Comparison of ENCODE assay signal across 8 mouse cellular contexts in the genomic region with DNA sequence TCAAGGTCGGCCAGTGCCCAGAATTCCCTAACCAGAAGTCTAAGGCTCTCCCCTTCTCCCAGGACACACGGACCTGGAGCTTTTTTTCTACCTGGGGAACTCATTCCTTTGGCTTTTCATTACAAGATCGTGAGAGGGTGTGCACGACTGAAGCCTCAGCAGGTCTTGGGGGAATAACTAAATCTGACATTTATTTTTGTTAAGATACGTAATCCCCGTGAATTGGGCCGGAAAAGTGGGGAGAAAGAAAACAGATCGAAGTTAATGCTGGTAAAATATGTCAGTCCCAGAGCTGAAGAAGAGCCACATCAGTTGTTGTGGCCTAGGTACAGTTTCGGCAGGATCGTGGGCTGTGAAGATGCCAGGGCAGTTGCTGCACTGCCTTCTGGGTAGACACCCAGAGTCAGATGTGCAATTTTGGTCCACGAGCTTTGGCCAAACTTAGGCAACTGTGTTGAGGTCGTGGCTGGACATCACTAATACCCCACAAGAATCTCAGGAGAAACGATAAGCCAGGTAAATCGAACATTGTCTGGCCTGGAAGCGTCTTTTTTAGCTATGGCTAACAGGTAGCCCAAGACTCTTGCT. TPM values are rescaled to one million over a fixed set of nuclear protein-coding genes. Genes with fewer than 3 reads are reported as not detected.
A peak's percentile ranks its signal among the peaks of the same experiment; 100 is the strongest.
DNase-seq lines count a peak whose midpoint lies in the region; ATAC-seq and TF ChIP-seq lines count a peak whose summit lies in the region.

No protein-coding gene starts in this region.

- peak overlapping the region; percentile 62 for H3ac ChIP-seq in myocyte (ENCODE audit: control insufficient read depth, insufficient read length)

- peaks cover 7% of the 10 kb centered on the region for H3K4me1 ChIP-seq in testis, adult 2 months (ENCODE audit: control insufficient read depth, insufficient read depth, low read length)
- H3K4me1 ChIP-seq in hindbrain, postnatal 0 days (ENCODE audit: insufficient read depth, low read length) = peaks cover 11% of the 10 kb centered on the region

- no peak for ATAC-seq in hindbrain, postnatal 0 days

- H3K79me2 ChIP-seq in myocyte (ENCODE audit: control insufficient read depth, insufficient read depth) = no peaks in the 10 kb centered on the region

- WGBS in hindbrain, postnatal 0 days = 30% methylated on average over 15 of the region's 15 CpGs

- H3K27me3 ChIP-seq in testis, adult 2 months (ENCODE audit: control insufficient read depth, insufficient read depth, low read length) = no peaks in the 10 kb centered on the region
- H3K27me3 ChIP-seq in hindbrain, postnatal 0 days (ENCODE audit: insufficient read depth, low read length) = no peaks in the 10 kb centered on the region
- no peaks in the 10 kb centered on the region for H3K27me3 ChIP-seq in myocyte (ENCODE audit: control insufficient read depth, insufficient read depth, insufficient read length)

- peak overlapping the region; percentile 72 for H3K9ac ChIP-seq in hindbrain, postnatal 0 days (replicated peaks; ENCODE audit: low read length)

- H3K36me3 ChIP-seq in testis, adult 2 months (ENCODE audit: control insufficient read depth, insufficient read depth, low read length) = no peaks in the 10 kb centered on the region
- H3K36me3 ChIP-seq in hindbrain, postnatal 0 days (ENCODE audit: insufficient read depth, low read length) = no peaks in the 10 kb centered on the region
- H3K36me3 ChIP-seq in myocyte (ENCODE audit: control insufficient read depth, insufficient read depth) = no peaks in the 10 kb centered on the region

- peak overlapping the region; percentile 64 for H3K4me2 ChIP-seq in hindbrain, postnatal 0 days (ENCODE audit: low read depth, low read length)
- peak overlapping the region; percentile 70 for H3K4me2 ChIP-seq in myocyte (ENCODE audit: low read depth)

- no peak for TF ChIP-seq CTCF in testis, adult 2 months (IDR thresholded peaks at IDR 0.05; ENCODE audit: control insufficient read depth, insufficient read depth, insufficient replicate concordance, low read depth, low read length)
- TF ChIP-seq CTCF in hindbrain, postnatal 0 days (IDR thresholded peaks at IDR 0.05; ENCODE audit: low read depth) = no peak

- H3K27ac ChIP-seq in testis, adult 2 months (ENCODE audit: control insufficient read depth, insufficient read depth, low read depth, low read length) = peak overlapping the region; percentile 94
- peak overlapping the region; percentile 83 for H3K27ac ChIP-seq in hindbrain, postnatal 0 days

- H3K4me3 ChIP-seq in testis, adult 2 months (ENCODE audit: control insufficient read depth, low read depth, low read length) = peak overlapping the region; percentile 93
- H3K4me3 ChIP-seq in hindbrain, postnatal 0 days (ENCODE audit: low read length) = peak overlapping the region; percentile 57
- peak overlapping the region; percentile 36 for H3K4me3 ChIP-seq in myocyte

- H3K9me3 ChIP-seq in hindbrain, postnatal 0 days (ENCODE audit: low read length) = no peaks in the 10 kb centered on the region

- no peak; the same call in 1 of the 2 replicates for TF ChIP-seq POLR2A in testis, adult 2 months (IDR thresholded peaks at IDR 0.05; ENCODE audit: control insufficient read depth, low read depth, low read length)
- no peak for TF ChIP-seq POLR2A in myocyte (IDR thresholded peaks at IDR 0.05; ENCODE audit: insufficient read length, low read depth)

- intact Hi-C loops in left cerebral cortex, postnatal 36 days (cut with DNase I) = loop anchor here (2.0 to 5.0 kb wide), 2 partner anchors 49 to 219 kb away; a partner anchor contains a TSS

- peak; percentile 25 to 47 for DNase-seq in cerebellum, postnatal 14 days
- no peak for DNase-seq in cerebellum, postnatal 4 days (ENCODE audit: low spot score in 2 of 2)
- DNase-seq in testis, postnatal 10 days (ENCODE audit: low spot score) = no peak
- DNase-seq in hindbrain, postnatal 0 days (ENCODE audit: low spot score) = no peak
- no peak for DNase-seq in left cerebral cortex, postnatal 36 days (ENCODE audit: low spot score in 2 of 2)
- DNase-seq in adrenal gland, adult 2 months = no peak

TF ChIP-seq in myocyte, 11 proteins besides CTCF, POLR2A, EP300 and RAD21:
- TF ChIP-seq TCF12 (IDR thresholded peaks at IDR 0.05; ENCODE audit: insufficient read depth, poor library complexity, severe bottlenecking) (no peak), USF1 (IDR thresholded peaks at IDR 0.05; ENCODE audit: low read depth) (no peak), E2F4 (IDR thresholded peaks at IDR 0.05; ENCODE audit: insufficient read depth) (no peak), MYOD1 (IDR thresholded peaks at IDR 0.05; ENCODE audit: control insufficient read depth in 1 of 3, insufficient read length in 2 of 3, low read depth in 2 of 3) (no peak), CEBPB (IDR thresholded peaks at IDR 0.05; ENCODE audit: insufficient read depth, poor library complexity, severe bottlenecking) (no peak), TCF3 (IDR thresholded peaks at IDR 0.05; ENCODE audit: insufficient read length, low read depth) (no peak), MYOG (IDR thresholded peaks at IDR 0.05; ENCODE audit: control insufficient read depth in 1 of 3, insufficient read depth in 1 of 3, insufficient read length in 2 of 3, low read depth in 2 of 3) (no peak), POLR2AphosphoS2 (IDR thresholded peaks at IDR 0.05; ENCODE audit: insufficient read length, low read depth) (no peak), SRF (IDR thresholded peaks at IDR 0.05; ENCODE audit: control insufficient read depth, insufficient read length, low read depth) (no peak), MAX (IDR thresholded peaks at IDR 0.05; ENCODE audit: low read depth) (no peak)

RNA-seq across cellular contexts. Expression of a gene that starts 0.7 kb away (rescaled TPM):
- polyA plus RNA-seq in testis, adult 2 months (2012; rRNA removed) = 54.8 and 60.1 TPM in 2 replicates
- 38.4 and 49.8 TPM in 2 replicates for total RNA-seq in hindbrain, postnatal 0 days (2014; rRNA removed)
- 19.1 and 20.5 TPM in 2 replicates for polyA plus RNA-seq in hindbrain, postnatal 0 days (2015; fragmentation: Nextera tagmentation; extraction: Ambion mirVana)
- 2.6 TPM for polyA plus RNA-seq in myocyte (2012; fragmentation: generic; extraction: Trizol)
- total RNA-seq in left cerebral cortex, postnatal 36 days (2021) = 10 to 100 TPM; 39.0 to 47.2 TPM
- 10 to 100 TPM; 30.9 to 31.3 TPM for total RNA-seq in adrenal gland, adult 2 months (2021)
- 42.5 and 55.2 TPM in 2 replicates for polyA plus RNA-seq in adrenal gland, adult 2 months (2012; rRNA removed)

RNA-seq across cellular contexts. Expression of a gene that starts 49.5 kb away (rescaled TPM):
- 1.4 and 1.8 TPM in 2 replicates for polyA plus RNA-seq in testis, adult 2 months (2012; rRNA removed)
- total RNA-seq in hindbrain, postnatal 0 days (2014; rRNA removed) = 27.5 and 61.1 TPM in 2 replicates
- 39.1 and 39.4 TPM in 2 replicates for polyA plus RNA-seq in hindbrain, postnatal 0 days (2015; fragmentation: Nextera tagmentation; extraction: Ambion mirVana)
- 1.7 TPM for polyA plus RNA-seq in myocyte (2012; fragmentation: generic; extraction: Trizol)
- 10 to 100 TPM; 24.7 to 28.8 TPM for total RNA-seq in left cerebral cortex, postnatal 36 days (2021)
- total RNA-seq in adrenal gland, adult 2 months (2021) = 10 to 100 TPM; 47.3 to 53.6 TPM
- polyA plus RNA-seq in adrenal gland, adult 2 months (2012; rRNA removed) = 119 and 124 TPM in 2 replicates

RNA-seq across cellular contexts. Expression of a gene that starts 51.9 kb away (rescaled TPM):
- 1.6 and 2.1 TPM in 2 replicates for polyA plus RNA-seq in testis, adult 2 months (2012; rRNA removed)
- total RNA-seq in hindbrain, postnatal 0 days (2014; rRNA removed) = 0.73 and 0.86 TPM in 2 replicates
- polyA plus RNA-seq in hindbrain, postnatal 0 days (2015; fragmentation: Nextera tagmentation; extraction: Ambion mirVana) = 0.10 and 0.38 TPM in 2 replicates
- 2.5 TPM for polyA plus RNA-seq in myocyte (2012; fragmentation: generic; extraction: Trizol)
- 1 to 10 TPM; 1.0 to 1.2 TPM for total RNA-seq in left cerebral cortex, postnatal 36 days (2021)
- total RNA-seq in adrenal gland, adult 2 months (2021) = 1 to 10 TPM; 2.7 to 3.5 TPM
- 8.4 and 12.3 TPM in 2 replicates for polyA plus RNA-seq in adrenal gland, adult 2 months (2012; rRNA removed)

Comparison
In these comparisons a context has a peak if more than half of its experiments do, and no peak if none do; other contexts are left out.
1. DNase-seq: peak in cerebellum, postnatal 14 days (2 of 2); none in cerebellum, postnatal 4 days (0 of 2), testis, postnatal 10 days (single experiment), hindbrain, postnatal 0 days (single experiment), left cerebral cortex, postnatal 36 days (0 of 2) and adrenal gland, adult 2 months (single experiment).
2. H3K4me3 ChIP-seq: peak in every context shown above with its lines; median percentile 93 in testis, adult 2 months; 57 in hindbrain, postnatal 0 days; 36 in myocyte.
3. RNA of a gene that starts 49.5 kb away (polyA plus RNA-seq): 119 to 124 TPM in adrenal gland, adult 2 months and 39.1 to 39.4 TPM in hindbrain, postnatal 0 days; 1.7 TPM in myocyte (single experiment) and 1.4 to 1.8 TPM in testis, adult 2 months; every median in the first group is over 10 times any median in the second.